Mouse (Mus musculus) forebrain, embryonic 16.5 days (tissue): ENCODE data around the gene Pde4a. TPM values are rescaled to one million over a fixed set of nuclear protein-coding genes. Genes with fewer than 3 reads are reported as not detected.

Source experiments
- ATAC-seq: fragments of 200-750 bp; cut with Nextera tagmentation; 2 replicates; pipeline ENCODE4 v1.8.0; 2017; ENCODE audit warnings: mild to moderate bottlenecking, moderate library complexity
- H3K27ac ChIP-seq: fragments of 300-500 bp; sonication (generic); 2 replicates; pipeline ENCODE4 v1.5.1; 2014; ENCODE audit warnings: low read length, control low read depth
- H3K27me3 ChIP-seq: fragments of 300-500 bp; sonication (generic); replicated peaks from 2 replicates; pipeline ENCODE4 v1.6.1; 2014; ENCODE audit warnings: low read length; ENCODE audit not compliant: control insufficient read depth, insufficient read depth
- H3K36me3 ChIP-seq: fragments of 300-500 bp; sonication (generic); 2 replicates; pipeline ENCODE4 v1.6.1; 2014; ENCODE audit not compliant: control insufficient read depth, insufficient read depth
- H3K4me1 ChIP-seq: fragments of 300-500 bp; sonication (generic); replicated peaks from 2 replicates; pipeline ENCODE4 v1.6.1; 2014; ENCODE audit warnings: low read length; ENCODE audit not compliant: control insufficient read depth, insufficient read depth
- H3K4me2 ChIP-seq: fragments of 300-500 bp; sonication (generic); 2 replicates; pipeline ENCODE4 v1.6.1; 2014; ENCODE audit warnings: mild to moderate bottlenecking, low read length, control low read depth
- H3K4me3 ChIP-seq: fragments of 300-500 bp; sonication (generic); replicated peaks from 2 replicates; pipeline ENCODE4 v1.5.1; 2014; ENCODE audit warnings: mild to moderate bottlenecking, low read length, control low read depth
- H3K9ac ChIP-seq: fragments of 300-500 bp; sonication (generic); replicated peaks from 2 replicates; pipeline ENCODE4 v1.6.1; 2014; ENCODE audit warnings: low read depth, low read length, control low read depth
- H3K9me3 ChIP-seq: fragments of 300-500 bp; sonication (generic); 2 replicates; pipeline ENCODE4 v1.6.1; 2016; ENCODE audit warnings: low read length; ENCODE audit not compliant: control insufficient read depth
- WGBS: fragments of 180-500 bp; shearing (Covaris S2); extraction: QIAGEN DNeasy Blood & Tissue Kit; methylation state at CpG from one replicate; pipeline ENCODE4 v1.1.7; 2014; 5-methylcytosine and 5-hydroxymethylcytosine counted together
- polyA plus RNA-seq: library from polyadenylated mRNA; unstranded; fragments of >200 nt; fragmentation: Nextera tagmentation; extraction: Ambion mirVana; gene quantifications from 2 replicates; pipeline ENCODE4 v1.2.1, GENCODE M21; 2015

The Pde4a gene
- polyA plus RNA-seq, 1 experiment from 2014 or later, result 32.0 TPM

- H3K36me3 ChIP-seq, result peaks cover 13% of the 10 kb centered on the region
- 89% methylated on average over 29 of the region's 29 CpGs for WGBS
- no peak overlapping the region for H3K4me2 ChIP-seq
- no peak overlapping the region for H3K9ac ChIP-seq
- no peaks in the 10 kb centered on the region for H3K9me3 ChIP-seq
- H3K4me3 ChIP-seq, result no peak overlapping the region
- H3K27ac ChIP-seq, result no peak overlapping the region
- ATAC-seq, result no peak
- no peaks in the 10 kb centered on the region for H3K27me3 ChIP-seq
- H3K4me1 ChIP-seq, result peaks cover 20% of the 10 kb centered on the region
Measured at GRCm38 (mm10) chr9:21233366-21233765, 67.9 kb downstream of the Pde4a start.

- Histone ChIP-seq H3K4me1 (peaks cover 20% of the 10 kb centered on the region), H3K36me3 (peaks cover 13% of the 10 kb centered on the region), H3K27me3 (no peaks in the 10 kb centered on the region), H3K27ac (no peak overlapping the region), H3K4me2 (no peak overlapping the region), H3K4me3 (no peak overlapping the region), H3K9me3 (no peaks in the 10 kb centered on the region), H3K9ac (no peak overlapping the region)
- no peak for ATAC-seq
- WGBS, result 87% methylated on average over 28 of the region's 28 CpGs
Measured at GRCm38 (mm10) chr9:21233805-21234204, 68.3 kb downstream of the Pde4a start.

- H3K4me3 ChIP-seq, result no peak overlapping the region
- H3K4me2 ChIP-seq, result no peak overlapping the region
- H3K9me3 ChIP-seq, result no peaks in the 10 kb centered on the region
- peaks cover 20% of the 10 kb centered on the region for H3K4me1 ChIP-seq
- no peak overlapping the region for H3K9ac ChIP-seq
- 85% methylated on average over 4 of the region's 4 CpGs for WGBS
- no peaks in the 10 kb centered on the region for H3K27me3 ChIP-seq
- H3K27ac ChIP-seq, result no peak overlapping the region
- no peak for ATAC-seq
- H3K36me3 ChIP-seq, result peaks cover 7% of the 10 kb centered on the region
Measured at GRCm38 (mm10) chr9:21235341-21235740, 69.8 kb downstream of the Pde4a start.

- Histone ChIP-seq H3K4me2 (peak overlapping the region; percentile 87), H3K36me3 (peaks cover 5% of the 10 kb centered on the region; the same call in 1 of the 2 replicates), H3K4me3 (peak overlapping the region; percentile 89), H3K9ac (peak overlapping the region; percentile 99), H3K4me1 (peaks cover 20% of the 10 kb centered on the region), H3K27me3 (no peaks in the 10 kb centered on the region; the same call in 1 of the 2 replicates), H3K9me3 (no peaks in the 10 kb centered on the region), H3K27ac (no peak overlapping the region; the same call in 1 of the 2 replicates)
- no peak for ATAC-seq
- WGBS, result 78% methylated on average over 25 of the region's 25 CpGs
Measured at GRCm38 (mm10) chr9:21236991-21237367, 71.5 kb downstream of the Pde4a start.

- ATAC-seq, result peak; percentile 35
- Histone ChIP-seq H3K4me2 (peak overlapping the region; percentile 87), H3K4me1 (peaks cover 20% of the 10 kb centered on the region), H3K9ac (peak overlapping the region; percentile 99), H3K4me3 (peak overlapping the region; percentile 89), H3K27me3 (no peaks in the 10 kb centered on the region; the same call in 1 of the 2 replicates), H3K36me3 (peaks cover 5% of the 10 kb centered on the region; the same call in 1 of the 2 replicates), H3K9me3 (no peaks in the 10 kb centered on the region), H3K27ac (peak overlapping the region; percentile 80)
- 15% methylated on average over 19 of the region's 19 CpGs for WGBS
Measured at GRCm38 (mm10) chr9:21237368-21238003, 72.0 kb downstream of the Pde4a start.

GRCm38 (mm10) chr9:21238004-21238732, 72.7 kb downstream of the Pde4a start:
- peak overlapping the region; percentile 89 for H3K4me3 ChIP-seq
- 0 out of 2 replicates have a peak, but pooled peaks have one; percentile 0 for ATAC-seq
- peaks cover 4% of the 10 kb centered on the region; the same call in 1 of the 2 replicates for H3K36me3 ChIP-seq
- peak overlapping the region; percentile 99 for H3K9ac ChIP-seq
- 1% methylated on average over 31 of the region's 31 CpGs for WGBS
- H3K27ac ChIP-seq, result peak overlapping the region; percentile 80
- peaks cover 20% of the 10 kb centered on the region for H3K4me1 ChIP-seq
- H3K27me3 ChIP-seq, result peaks cover 7% of the 10 kb centered on the region
- peak overlapping the region; percentile 87 for H3K4me2 ChIP-seq
- H3K9me3 ChIP-seq, result no peaks in the 10 kb centered on the region

- Histone ChIP-seq H3K9ac (peak within 1 kb of the TSS; percentile 99), H3K4me1 (peaks cover 21% of the 10 kb centered on the region), H3K4me3 (peak within 1 kb of the TSS; percentile 89), H3K27ac (peak within 1 kb of the TSS; percentile 80), H3K36me3 (no peaks in the 10 kb centered on the region), H3K9me3 (no peaks in the 10 kb centered on the region), H3K4me2 (peak within 1 kb of the TSS; percentile 87), H3K27me3 (peaks cover 11% of the 10 kb centered on the region)
- WGBS, result under 1% methylated on average over 60 of the region's 90 CpGs
- ATAC-seq, result peak; percentile 84
Measured at GRCm38 (mm10) chr9:21238733-21239464, 73.4 kb downstream of the Pde4a start, which contains the start of gene Keap1. Gene Keap1 (minus strand): TSS chr9:21239361.

- 37% methylated on average over 4 of the region's 4 CpGs for WGBS
- Histone ChIP-seq H3K27me3 (peaks cover 17% of the 10 kb centered on the region), H3K9me3 (no peaks in the 10 kb centered on the region), H3K4me1 (peaks cover 27% of the 10 kb centered on the region), H3K9ac (peak overlapping the region; percentile 99), H3K4me2 (peak overlapping the region; percentile 87), H3K4me3 (peak overlapping the region; percentile 89), H3K27ac (no peak overlapping the region; the same call in 1 of the 2 replicates), H3K36me3 (no peaks in the 10 kb centered on the region)
- no peak for ATAC-seq
Measured at GRCm38 (mm10) chr9:21239465-21239848, 73.9 kb downstream of the Pde4a start.

- H3K9ac ChIP-seq, result no peak overlapping the region
- H3K4me3 ChIP-seq, result no peak overlapping the region
- ATAC-seq, result no peak
- peaks cover 32% of the 10 kb centered on the region for H3K4me1 ChIP-seq
- no peak overlapping the region for H3K27ac ChIP-seq
- H3K36me3 ChIP-seq, result no peaks in the 10 kb centered on the region
- H3K4me2 ChIP-seq, result no peak overlapping the region
- peaks cover 35% of the 10 kb centered on the region for H3K27me3 ChIP-seq
- 5% methylated on average over 11 of the region's 11 CpGs for WGBS
- no peaks in the 10 kb centered on the region for H3K9me3 ChIP-seq
Measured at GRCm38 (mm10) chr9:21241343-21241742, 75.8 kb downstream of the Pde4a start.
